Mouse (Mus musculus) G1E (cell line): ENCODE results near the gene Slc16a10.

Experiments
- CTCF ChIP-seq: IDR thresholded peaks from 2 replicates; pipeline ENCODE4 v1.5.1; 2012; ENCODE audit warnings: low read depth, low read length, inconsistent platforms, mixed read lengths
- GATA1 ChIP-seq: IDR thresholded peaks from 2 replicates; pipeline ENCODE4 v1.6.1; 2012; ENCODE audit warnings: borderline replicate concordance, low read length, inconsistent platforms, mixed read lengths

DNA sequence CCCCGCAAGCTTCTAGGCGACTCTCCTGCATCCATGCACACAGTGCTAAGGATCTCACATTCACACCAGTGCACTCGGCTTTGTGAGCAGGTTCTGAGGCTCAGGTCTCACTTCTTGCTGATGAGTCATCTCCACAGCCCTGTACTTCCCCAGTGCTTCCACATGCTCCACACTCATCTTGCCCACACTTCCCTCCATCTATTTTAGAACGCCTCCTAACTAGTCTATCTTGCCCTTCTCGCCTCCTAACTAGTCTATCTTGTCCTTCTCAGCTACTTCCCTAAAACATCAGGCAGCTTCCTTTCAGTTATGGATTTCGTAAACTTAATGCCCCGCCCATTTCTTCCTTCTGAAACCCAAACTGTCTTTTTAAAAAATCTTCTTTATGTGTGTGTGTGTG is 13.6 kb downstream of the Slc16a10 start:
- no peak for TF ChIP-seq CTCF
- TF ChIP-seq GATA1 = no peak
